Mouse (Mus musculus) kidney, embryonic 15.5 days (tissue): Measurements from ENCODE around the gene Spryd3. TPM values are rescaled to one million over a fixed set of nuclear protein-coding genes. Genes with fewer than 3 reads are reported as not detected.
"Not testable (repeated sequence)": the region's sequence is repeated elsewhere in the genome, so short reads cannot be mapped to it uniquely, and the experiment has no call there.

Source experiments
- ATAC-seq: fragments of 200-750 bp; cut with Nextera tagmentation; replicated peaks from 2 replicates; pipeline ENCODE4 v1.8.0; 2017; ENCODE audit warnings: moderate TSS enrichment; ENCODE audit not compliant: low FRiP score
- H3K27ac ChIP-seq: fragments of 300-500 bp; sonication (generic); 2 replicates; pipeline ENCODE4 v1.5.1; 2015; ENCODE audit warnings: mild to moderate bottlenecking, inconsistent platforms
- H3K27me3 ChIP-seq: fragments of 300-500 bp; sonication (generic); 2 replicates; pipeline ENCODE4 v1.6.1; 2015; ENCODE audit warnings: inconsistent platforms
- H3K36me3 ChIP-seq: fragments of 300-500 bp; sonication (generic); 2 replicates; pipeline ENCODE4 v1.6.1; 2015; ENCODE audit warnings: inconsistent platforms
- H3K4me1 ChIP-seq: fragments of 300-500 bp; sonication (generic); 2 replicates; pipeline ENCODE4 v1.6.1; 2015; ENCODE audit warnings: inconsistent platforms
- H3K4me2 ChIP-seq: fragments of 300-500 bp; sonication (generic); 2 replicates; pipeline ENCODE4 v1.6.1; 2015; ENCODE audit warnings: moderate library complexity, mild to moderate bottlenecking, inconsistent platforms
- H3K4me3 ChIP-seq: fragments of 300-500 bp; sonication (generic); replicated peaks from 2 replicates; pipeline ENCODE4 v1.5.1; 2015; ENCODE audit warnings: mild to moderate bottlenecking, inconsistent platforms
- H3K9ac ChIP-seq: fragments of 300-500 bp; sonication (generic); 2 replicates; pipeline ENCODE4 v1.6.1; 2015; ENCODE audit warnings: mild to moderate bottlenecking, inconsistent platforms
- H3K9me3 ChIP-seq: fragments of 300-500 bp; sonication (generic); replicated peaks from 2 replicates; pipeline ENCODE4 v1.6.1; 2016; ENCODE audit warnings: inconsistent platforms
- WGBS: fragments of 180-500 bp; shearing (Covaris S2); methylation state at CpG from one replicate; pipeline ENCODE4 v1.1.7; 2015; ENCODE audit warnings: mixed read lengths; 5-methylcytosine and 5-hydroxymethylcytosine counted together
- polyA plus RNA-seq: library from polyadenylated mRNA; unstranded; fragments of >200 nt; fragmentation: Nextera tagmentation; extraction: Ambion mirVana; gene quantifications from 2 replicates; pipeline ENCODE4 v1.2.1, GENCODE M21; 2015

Gene Spryd3
- polyA plus RNA-seq, 1 experiment from 2014 or later: 18.4 TPM

- H3K27ac ChIP-seq: no peak overlapping the region
- no peaks in the 10 kb centered on the region for H3K36me3 ChIP-seq
- no peak overlapping the region for H3K4me3 ChIP-seq
- no peak for ATAC-seq
- no peak overlapping the region for H3K4me2 ChIP-seq
- H3K9ac ChIP-seq: no peak overlapping the region
- WGBS: 56% methylated on average over 3 of the region's 3 CpGs
- H3K27me3 ChIP-seq: no peaks in the 10 kb centered on the region
- peaks cover 32% of the 10 kb centered on the region for H3K4me1 ChIP-seq
- no peaks in the 10 kb centered on the region for H3K9me3 ChIP-seq
Measured at GRCm38 (mm10) chr15:102163900-102164693, 28.1 kb upstream of the Spryd3 start.

GRCm38 (mm10) chr15:102160415-102161060 lies 24.5 kb upstream of the Spryd3 start:
- H3K27me3 ChIP-seq: no peaks in the 10 kb centered on the region
- no peak overlapping the region for H3K27ac ChIP-seq
- no peak overlapping the region for H3K9ac ChIP-seq
- H3K4me1 ChIP-seq: peaks cover 14% of the 10 kb centered on the region
- WGBS: 63% methylated on average over 27 of the region's 27 CpGs
- H3K9me3 ChIP-seq: no peaks in the 10 kb centered on the region
- ATAC-seq: no peak
- H3K4me2 ChIP-seq: no peak overlapping the region
- no peak overlapping the region for H3K4me3 ChIP-seq
- no peaks in the 10 kb centered on the region for H3K36me3 ChIP-seq

GRCm38 (mm10) chr15:102156836-102157235 lies 20.8 kb upstream of the Spryd3 start:
- no peaks in the 10 kb centered on the region for H3K36me3 ChIP-seq
- 43% methylated on average over 20 of the region's 20 CpGs for WGBS
- H3K27ac ChIP-seq: no peak overlapping the region
- H3K9me3 ChIP-seq: no peaks in the 10 kb centered on the region
- H3K27me3 ChIP-seq: no peaks in the 10 kb centered on the region
- peaks cover 15% of the 10 kb centered on the region for H3K4me1 ChIP-seq
- H3K4me2 ChIP-seq: no peak overlapping the region
- ATAC-seq: no peak
- no peak overlapping the region for H3K4me3 ChIP-seq
- no peak overlapping the region for H3K9ac ChIP-seq

GRCm38 (mm10) chr15:102155006-102155405 lies 19.0 kb upstream of the Spryd3 start:
- not testable (repeated sequence) for H3K9me3 ChIP-seq, ATAC-seq, H3K27me3 ChIP-seq, H3K36me3 ChIP-seq, H3K27ac ChIP-seq, H3K4me2 ChIP-seq, H3K4me3 ChIP-seq, H3K9ac ChIP-seq
- WGBS: 85% methylated on average over 6 of the region's 6 CpGs
- peaks cover 24% of the 10 kb centered on the region for H3K4me1 ChIP-seq

- H3K27ac ChIP-seq: no peak overlapping the region
- peaks cover 35% of the 10 kb centered on the region for H3K4me1 ChIP-seq
- no peaks in the 10 kb centered on the region for H3K27me3 ChIP-seq
- H3K4me3 ChIP-seq: no peak overlapping the region
- no peaks in the 10 kb centered on the region for H3K9me3 ChIP-seq
- 28% methylated on average over 4 of the region's 4 CpGs for WGBS
- H3K4me2 ChIP-seq: no peak overlapping the region
- ATAC-seq: no peak
- no peak overlapping the region for H3K9ac ChIP-seq
- no peaks in the 10 kb centered on the region for H3K36me3 ChIP-seq
Measured at GRCm38 (mm10) chr15:102152646-102153045, 16.6 kb upstream of the Spryd3 start.

GRCm38 (mm10) chr15:102150301-102151135 lies 14.5 kb upstream of the Spryd3 start, which contains the start of gene Soat2:
TSS of gene Soat2 (plus strand) at chr15:102150526.
- WGBS: 39% methylated on average over 20 of the region's 20 CpGs

GRCm38 (mm10) chr15:102149561-102149960 lies 13.5 kb upstream of the Spryd3 start:
- Histone ChIP-seq H3K9me3 (no peaks in the 10 kb centered on the region), H3K4me2 (no peak overlapping the region), H3K4me3 (no peak overlapping the region), H3K4me1 (peaks cover 45% of the 10 kb centered on the region), H3K27ac (0 out of 2 replicates have a peak overlapping the region, but pooled peaks have one; percentile 23), H3K9ac (no peak overlapping the region), H3K36me3 (no peaks in the 10 kb centered on the region), H3K27me3 (peaks cover 16% of the 10 kb centered on the region)
- WGBS: 67% methylated on average over 4 of the region's 4 CpGs
- ATAC-seq: no peak

More at GRCm38 (mm10) chr15:102150301-102151135, 14.5 kb upstream of the Spryd3 start, which contains the start of gene Soat2:
- Histone ChIP-seq H3K9ac (0 out of 2 replicates have a peak within 1 kb of the TSS, but pooled peaks have one; percentile 12), H3K27me3 (peaks cover 7% of the 10 kb centered on the region), H3K27ac (peak within 1 kb of the TSS; percentile 56; the same call in 1 of the 2 replicates), H3K9me3 (no peaks in the 10 kb centered on the region), H3K36me3 (no peaks in the 10 kb centered on the region), H3K4me1 (peaks cover 35% of the 10 kb centered on the region), H3K4me2 (peak within 1 kb of the TSS; percentile 20; the same call in 1 of the 2 replicates), H3K4me3 (no peak within 1 kb of the TSS)
- peak; percentile 65 for ATAC-seq

GRCm38 (mm10) chr15:102147674-102148402 lies 11.8 kb upstream of the Spryd3 start:
- Histone ChIP-seq H3K27me3 (peaks cover 24% of the 10 kb centered on the region), H3K27ac (no peak overlapping the region), H3K4me3 (no peak overlapping the region), H3K4me2 (no peak overlapping the region), H3K4me1 (peaks cover 59% of the 10 kb centered on the region), H3K36me3 (no peaks in the 10 kb centered on the region), H3K9ac (no peak overlapping the region), H3K9me3 (no peaks in the 10 kb centered on the region)
- 61% methylated on average over 16 of the region's 16 CpGs for WGBS
- ATAC-seq: no peak

- H3K4me2 ChIP-seq: no peak overlapping the region
- no peak overlapping the region for H3K4me3 ChIP-seq
- H3K27ac ChIP-seq: no peak overlapping the region
- H3K36me3 ChIP-seq: no peaks in the 10 kb centered on the region
- peaks cover 58% of the 10 kb centered on the region for H3K4me1 ChIP-seq
- peaks cover 25% of the 10 kb centered on the region for H3K27me3 ChIP-seq
- no peak for ATAC-seq
- no peak overlapping the region for H3K9ac ChIP-seq
- H3K9me3 ChIP-seq: no peaks in the 10 kb centered on the region
- WGBS: 3% methylated on average over 1 of the region's 1 CpGs
Measured at GRCm38 (mm10) chr15:102146882-102147281, 10.8 kb upstream of the Spryd3 start.

- Histone ChIP-seq H3K36me3 (no peaks in the 10 kb centered on the region), H3K4me1 (peaks cover 58% of the 10 kb centered on the region), H3K27me3 (peaks cover 25% of the 10 kb centered on the region), H3K9me3 (no peaks in the 10 kb centered on the region), H3K4me3 (no peak overlapping the region), H3K4me2 (no peak overlapping the region), H3K27ac (no peak overlapping the region), H3K9ac (no peak overlapping the region)
- no peak for ATAC-seq
- 83% methylated on average over 5 of the region's 5 CpGs for WGBS
Measured at GRCm38 (mm10) chr15:102146089-102146488, 10.1 kb upstream of the Spryd3 start.

GRCm38 (mm10) chr15:102145330-102145729 lies 9.3 kb upstream of the Spryd3 start:
- ATAC-seq: no peak
- Histone ChIP-seq H3K9me3 (no peaks in the 10 kb centered on the region), H3K27ac (no peak overlapping the region), H3K36me3 (no peaks in the 10 kb centered on the region), H3K4me3 (peak overlapping the region; percentile 33), H3K4me1 (peaks cover 52% of the 10 kb centered on the region), H3K27me3 (peaks cover 25% of the 10 kb centered on the region), H3K4me2 (peak overlapping the region; percentile 59), H3K9ac (0 out of 2 replicates have a peak overlapping the region, but pooled peaks have one; percentile 24)
- 69% methylated on average over 10 of the region's 10 CpGs for WGBS
